Mouse (Mus musculus) midbrain, embryonic 14.5 days (tissue): ENCODE data around the gene Npepps. TPM values are rescaled to one million over a fixed set of nuclear protein-coding genes. Genes with fewer than 3 reads are reported as not detected.
"Not testable (repeated sequence)": the region's sequence is repeated elsewhere in the genome, so short reads cannot be mapped to it uniquely, and the experiment has no call there.

Experiments
- ATAC-seq: fragments of 200-750 bp; cut with Nextera tagmentation; 2 replicates; pipeline ENCODE4 v1.8.0; 2017; ENCODE audit warnings: moderate number of reproducible peaks, moderate library complexity; ENCODE audit not compliant: low FRiP score, low TSS enrichment
- DNase-seq: peaks from one replicate; pipeline ENCODE4 v3.0.0-alpha.2; 2015
- H3K27ac ChIP-seq: fragments of 300-500 bp; sonication (generic); replicated peaks from 2 replicates; pipeline ENCODE4 v1.5.1; 2014; ENCODE audit warnings: mild to moderate bottlenecking, low read depth, low read length, moderate library complexity
- H3K27me3 ChIP-seq: fragments of 300-500 bp; sonication (generic); 2 replicates; pipeline ENCODE4 v1.6.1; 2014; ENCODE audit warnings: low read length, control low read depth, mixed read lengths; ENCODE audit not compliant: control insufficient read depth, insufficient read depth
- H3K36me3 ChIP-seq: fragments of 300-500 bp; sonication (generic); 2 replicates; pipeline ENCODE4 v1.6.1; 2014; ENCODE audit warnings: low read length, control low read depth; ENCODE audit not compliant: control insufficient read depth, insufficient read depth
- H3K4me1 ChIP-seq: fragments of 300-500 bp; sonication (generic); 2 replicates; pipeline ENCODE4 v1.6.1; 2014; ENCODE audit warnings: mild to moderate bottlenecking, antibody characterized with exemption, low read length, control low read depth; ENCODE audit not compliant: control insufficient read depth, insufficient read depth
- H3K4me2 ChIP-seq: fragments of 300-500 bp; sonication (generic); 2 replicates; pipeline ENCODE4 v1.6.1; 2014; ENCODE audit warnings: mild to moderate bottlenecking, low read length, moderate library complexity
- H3K4me3 ChIP-seq: fragments of 300-500 bp; sonication (generic); replicated peaks from 2 replicates; pipeline ENCODE4 v1.5.1; 2014; ENCODE audit warnings: low read depth, low read length
- H3K9ac ChIP-seq: fragments of 300-500 bp; sonication (generic); replicated peaks from 2 replicates; pipeline ENCODE4 v1.6.1; 2014; ENCODE audit warnings: mild to moderate bottlenecking, low read length, moderate library complexity
- H3K9me3 ChIP-seq: fragments of 300-500 bp; sonication (generic); 2 replicates; pipeline ENCODE4 v1.6.1; 2016; ENCODE audit warnings: low read length, control low read depth, mixed read lengths; ENCODE audit not compliant: control insufficient read depth
- WGBS: fragments of 180-500 bp; shearing (Covaris S2); extraction: QIAGEN DNeasy Blood & Tissue Kit; methylation state at CpG from one replicate; pipeline ENCODE4 v1.1.7; 2014; 5-methylcytosine and 5-hydroxymethylcytosine counted together
- polyA plus RNA-seq: library from polyadenylated mRNA; unstranded; fragments of >200 nt; fragmentation: Nextera tagmentation; extraction: Ambion mirVana; gene quantifications from 2 replicates; pipeline ENCODE4 v1.2.1, GENCODE M21; 2014

The Npepps gene
- polyA plus RNA-seq, 1 experiment from 2014 or later = 135 TPM

GRCm38 (mm10) chr11:97273613-97274012 is 6.8 kb downstream of the Npepps start:
- no peak for DNase-seq
- WGBS = 89% methylated on average over 5 of the region's 5 CpGs
- H3K4me1 ChIP-seq = peaks cover 12% of the 10 kb centered on the region

GRCm38 (mm10) chr11:97272835-97273234 is 7.6 kb downstream of the Npepps start:
- H3K9me3 ChIP-seq = no peaks in the 10 kb centered on the region
- WGBS = 98% methylated on average over 4 of the region's 4 CpGs
- H3K27ac ChIP-seq = no peak overlapping the region
- H3K4me2 ChIP-seq = no peak overlapping the region
- H3K4me3 ChIP-seq = no peak overlapping the region
- ATAC-seq (no peak), DNase-seq (no peak)
- H3K36me3 ChIP-seq = no peaks in the 10 kb centered on the region
- no peaks in the 10 kb centered on the region for H3K27me3 ChIP-seq
- H3K4me1 ChIP-seq = peaks cover 5% of the 10 kb centered on the region
- H3K9ac ChIP-seq = no peak overlapping the region

More at GRCm38 (mm10) chr11:97273613-97274012, 6.8 kb downstream of the Npepps start:
- no peak for ATAC-seq
- no peaks in the 10 kb centered on the region for H3K9me3 ChIP-seq
- no peak overlapping the region for H3K9ac ChIP-seq
- no peak overlapping the region for H3K4me2 ChIP-seq
- H3K4me3 ChIP-seq = no peak overlapping the region
- H3K36me3 ChIP-seq = no peaks in the 10 kb centered on the region
- no peak overlapping the region for H3K27ac ChIP-seq
- H3K27me3 ChIP-seq = no peaks in the 10 kb centered on the region

GRCm38 (mm10) chr11:97270004-97270403 is 10.4 kb downstream of the Npepps start:
- not testable (repeated sequence) for DNase-seq, H3K4me1 ChIP-seq, H3K4me3 ChIP-seq, H3K9me3 ChIP-seq, H3K4me2 ChIP-seq, ATAC-seq, H3K27me3 ChIP-seq, H3K27ac ChIP-seq, H3K9ac ChIP-seq
- WGBS = 88% methylated on average over 2 of the region's 2 CpGs
- H3K36me3 ChIP-seq = peaks cover 17% of the 10 kb centered on the region

- 100% methylated on average over 1 of the region's 1 CpGs for WGBS
- H3K27me3 ChIP-seq, ATAC-seq, H3K9ac ChIP-seq, H3K4me3 ChIP-seq, H3K4me2 ChIP-seq, DNase-seq, H3K27ac ChIP-seq, H3K9me3 ChIP-seq, H3K4me1 ChIP-seq: not testable (repeated sequence)
- peaks cover 26% of the 10 kb centered on the region for H3K36me3 ChIP-seq
These were observed 13.9 kb downstream of the Npepps start for GRCm38 (mm10) chr11:97266544-97266943.

- not testable (repeated sequence) for ATAC-seq, H3K4me3 ChIP-seq, H3K4me1 ChIP-seq, DNase-seq, H3K9ac ChIP-seq, H3K9me3 ChIP-seq, H3K27ac ChIP-seq, H3K4me2 ChIP-seq, H3K27me3 ChIP-seq
- peaks cover 37% of the 10 kb centered on the region for H3K36me3 ChIP-seq
- 60% methylated on average over 1 of the region's 1 CpGs for WGBS
These were observed 30.8 kb downstream of the Npepps start for GRCm38 (mm10) chr11:97249649-97250048.

- H3K4me2 ChIP-seq = no peak overlapping the region
- no peaks in the 10 kb centered on the region for H3K4me1 ChIP-seq
- H3K4me3 ChIP-seq = no peak overlapping the region
- no peak overlapping the region for H3K9ac ChIP-seq
- no peaks in the 10 kb centered on the region for H3K27me3 ChIP-seq
- ATAC-seq (no peak), DNase-seq (no peak)
- 89% methylated on average over 10 of the region's 10 CpGs for WGBS
- no peak overlapping the region for H3K27ac ChIP-seq
- peaks cover 43% of the 10 kb centered on the region for H3K36me3 ChIP-seq
- H3K9me3 ChIP-seq = no peaks in the 10 kb centered on the region
These were observed 33.8 kb downstream of the Npepps start for GRCm38 (mm10) chr11:97246510-97247159.

GRCm38 (mm10) chr11:97241321-97241720 is 39.1 kb downstream of the Npepps start:
- DNase-seq (no peak), ATAC-seq (no peak)
- 91% methylated on average over 7 of the region's 7 CpGs for WGBS
- Histone ChIP-seq H3K27me3 (no peaks in the 10 kb centered on the region), H3K27ac (no peak overlapping the region), H3K4me1 (no peaks in the 10 kb centered on the region), H3K36me3 (peaks cover 68% of the 10 kb centered on the region), H3K9ac (no peak overlapping the region), H3K9me3 (no peaks in the 10 kb centered on the region), H3K4me3 (no peak overlapping the region), H3K4me2 (no peak overlapping the region)

- no peaks in the 10 kb centered on the region for H3K9me3 ChIP-seq
- peaks cover 79% of the 10 kb centered on the region for H3K36me3 ChIP-seq
- H3K27ac ChIP-seq = no peak overlapping the region
- no peaks in the 10 kb centered on the region for H3K27me3 ChIP-seq
- no peaks in the 10 kb centered on the region for H3K4me1 ChIP-seq
- ATAC-seq (no peak), DNase-seq (no peak)
- WGBS = 97% methylated on average over 2 of the region's 2 CpGs
- no peak overlapping the region for H3K9ac ChIP-seq
- H3K4me2 ChIP-seq = no peak overlapping the region
- H3K4me3 ChIP-seq = no peak overlapping the region
These were observed 42.5 kb downstream of the Npepps start for GRCm38 (mm10) chr11:97237976-97238375.

- no peak for ATAC-seq
These were observed 48.0 kb downstream of the Npepps start for GRCm38 (mm10) chr11:97232436-97232835.

More at GRCm38 (mm10) chr11:97232436-97232835, 48.0 kb downstream of the Npepps start:
- H3K4me2 ChIP-seq = no peak overlapping the region
- H3K27me3 ChIP-seq = no peaks in the 10 kb centered on the region
- peaks cover 92% of the 10 kb centered on the region for H3K36me3 ChIP-seq
- no peak overlapping the region for H3K4me3 ChIP-seq
- no peaks in the 10 kb centered on the region for H3K4me1 ChIP-seq
- H3K9ac ChIP-seq = no peak overlapping the region
- WGBS = 98% methylated on average over 5 of the region's 5 CpGs
- no peak overlapping the region for H3K27ac ChIP-seq
- no peaks in the 10 kb centered on the region for H3K9me3 ChIP-seq
- DNase-seq = no peak
